Mouse (Mus musculus) embryonic facial prominence, embryonic 14.5 days (tissue): Measurements from ENCODE around the gene H3f3b. TPM values are rescaled to one million over a fixed set of nuclear protein-coding genes. Genes with fewer than 3 reads are reported as not detected.
A peak's percentile ranks its signal among the peaks of the same experiment; 100 is the strongest.

Source experiments
- ATAC-seq: fragments of 200-750 bp; cut with Nextera tagmentation; 2 replicates; pipeline ENCODE4 v1.8.0; 2017; ENCODE audit warnings: low read depth, moderate number of reproducible peaks, moderate TSS enrichment
- DNase-seq: peaks from one replicate; pipeline ENCODE4 v3.0.0-alpha.2; 2015; ENCODE audit warnings: low spot score
- H3K27ac ChIP-seq: fragments of 300-500 bp; sonication (generic); replicated peaks from 2 replicates; pipeline ENCODE4 v1.5.1; 2014; ENCODE audit warnings: low read depth, mild to moderate bottlenecking, low read length, moderate library complexity
- H3K27me3 ChIP-seq: fragments of 300-500 bp; sonication (generic); replicated peaks from 2 replicates; pipeline ENCODE4 v1.6.1; 2014; ENCODE audit warnings: low read length; ENCODE audit not compliant: control insufficient read depth, insufficient read depth
- H3K36me3 ChIP-seq: fragments of 300-500 bp; sonication (generic); 2 replicates; pipeline ENCODE4 v1.6.1; 2014; ENCODE audit warnings: low read length, mixed read lengths; ENCODE audit not compliant: control insufficient read depth, insufficient read depth
- H3K4me1 ChIP-seq: fragments of 300-500 bp; sonication (generic); 2 replicates; pipeline ENCODE4 v1.6.1; 2014; ENCODE audit warnings: antibody characterized with exemption, low read length; ENCODE audit not compliant: control insufficient read depth, insufficient read depth
- H3K4me2 ChIP-seq: fragments of 300-500 bp; sonication (generic); 2 replicates; pipeline ENCODE4 v1.6.1; 2014; ENCODE audit warnings: low read depth, mild to moderate bottlenecking, low read length, moderate library complexity, mixed read lengths
- H3K4me3 ChIP-seq: fragments of 300-500 bp; sonication (generic); 2 replicates; pipeline ENCODE4 v1.5.1; 2014; ENCODE audit warnings: low read depth, mild to moderate bottlenecking, low read length
- H3K9ac ChIP-seq: fragments of 300-500 bp; sonication (generic); 2 replicates; pipeline ENCODE4 v1.6.1; 2014; ENCODE audit warnings: low read depth, mild to moderate bottlenecking, low read length, moderate library complexity, mixed read lengths
- H3K9me3 ChIP-seq: fragments of 300-500 bp; sonication (generic); 2 replicates; pipeline ENCODE4 v1.6.1; 2016; ENCODE audit warnings: low read length; ENCODE audit not compliant: control insufficient read depth
- WGBS: fragments of 180-500 bp; shearing (Covaris S2); extraction: QIAGEN DNeasy Blood & Tissue Kit; methylation state at CpG from one replicate; pipeline ENCODE4 v1.1.7; 2014; 5-methylcytosine and 5-hydroxymethylcytosine counted together
- polyA plus RNA-seq: library from polyadenylated mRNA; unstranded; fragments of >200 nt; fragmentation: Nextera tagmentation; extraction: Ambion mirVana; gene quantifications from 2 replicates; pipeline ENCODE4 v1.2.1, GENCODE M21; 2014

H3f3b gene
- polyA plus RNA-seq, 1 experiment from 2014 or later, result 1,358 TPM

DNA sequence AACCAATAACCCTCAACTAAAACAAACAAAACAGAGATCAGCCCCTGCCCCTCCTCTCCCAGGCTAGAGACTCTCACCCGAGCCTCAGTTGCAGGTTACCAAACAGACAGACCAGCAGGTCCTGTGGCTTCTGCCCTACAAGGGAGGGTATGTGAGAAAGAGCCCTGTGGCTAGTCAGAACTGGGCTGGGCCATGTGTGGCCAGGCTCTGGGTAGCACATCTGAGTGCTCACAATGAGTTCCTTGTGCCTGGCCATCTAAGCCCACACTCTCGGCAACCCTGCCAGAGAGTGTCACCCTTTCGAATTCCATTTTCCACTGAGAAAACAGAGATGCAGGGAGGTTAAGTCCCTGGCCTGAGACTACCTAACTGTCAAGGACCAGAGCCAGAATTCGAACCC lies 35.7 kb downstream of the H3f3b start:
- H3K4me2 ChIP-seq, result no peak overlapping the region
- H3K27me3 ChIP-seq, result no peaks in the 10 kb centered on the region
- 41% methylated on average over 4 of the region's 4 CpGs for WGBS
- ATAC-seq, result no peak
- H3K9ac ChIP-seq, result no peak overlapping the region
- no peak for DNase-seq
- no peak overlapping the region for H3K4me3 ChIP-seq
- H3K27ac ChIP-seq, result no peak overlapping the region
- no peaks in the 10 kb centered on the region for H3K4me1 ChIP-seq
- no peaks in the 10 kb centered on the region for H3K9me3 ChIP-seq
- H3K36me3 ChIP-seq, result no peaks in the 10 kb centered on the region

- 32% methylated on average over 10 of the region's 15 CpGs for WGBS
Measured at GRCm38 (mm10) chr11:115989686-115990085, 38.1 kb downstream of the H3f3b start.

DNA sequence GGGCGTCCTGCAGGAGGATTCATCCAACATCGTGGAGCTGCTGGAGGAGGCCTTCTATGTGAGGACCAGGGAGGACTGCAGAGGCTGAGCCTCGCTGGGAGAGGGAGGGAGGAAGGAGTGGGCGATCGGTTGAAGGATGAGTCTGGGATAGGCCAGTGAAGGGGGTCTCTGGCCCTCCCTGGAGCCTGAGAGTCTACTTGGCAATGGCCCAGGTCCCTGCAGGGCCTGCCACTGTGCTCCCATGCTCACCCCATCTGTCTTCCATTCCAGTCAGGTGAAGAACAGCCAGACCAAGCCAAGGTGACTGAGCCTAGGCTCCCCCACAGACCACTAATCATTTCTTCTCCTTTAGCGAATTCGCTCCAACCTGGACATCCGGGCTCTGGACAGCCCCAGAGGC lies 44.5 kb downstream of the H3f3b start:
- ATAC-seq, result no peak
- WGBS, result 73% methylated on average over 8 of the region's 8 CpGs
- no peak for DNase-seq

More at GRCm38 (mm10) chr11:115989686-115990085, 38.1 kb downstream of the H3f3b start:
- Histone ChIP-seq H3K27ac (no peak overlapping the region), H3K9me3 (no peaks in the 10 kb centered on the region), H3K4me2 (no peak overlapping the region), H3K27me3 (no peaks in the 10 kb centered on the region), H3K9ac (0 out of 2 replicates have a peak overlapping the region, but pooled peaks have one; percentile 25), H3K4me3 (peak overlapping the region; percentile 8; the same call in 1 of the 2 replicates), H3K36me3 (no peaks in the 10 kb centered on the region), H3K4me1 (no peaks in the 10 kb centered on the region)
- DNase-seq (no peak), ATAC-seq (no peak)

GRCm38 (mm10) chr11:115982472-115982871 lies 45.3 kb downstream of the H3f3b start:
- ATAC-seq (no peak), DNase-seq (no peak)
- Histone ChIP-seq H3K27ac (no peak overlapping the region), H3K27me3 (no peaks in the 10 kb centered on the region; the same call in 1 of the 2 replicates), H3K9ac (no peak overlapping the region), H3K4me1 (no peaks in the 10 kb centered on the region), H3K4me3 (no peak overlapping the region), H3K4me2 (no peak overlapping the region), H3K9me3 (no peaks in the 10 kb centered on the region), H3K36me3 (no peaks in the 10 kb centered on the region)
- 90% methylated on average over 15 of the region's 15 CpGs for WGBS

More for the DNA sequence above, 44.5 kb downstream of the H3f3b start:
- Histone ChIP-seq H3K4me1 (no peaks in the 10 kb centered on the region), H3K36me3 (no peaks in the 10 kb centered on the region), H3K9me3 (no peaks in the 10 kb centered on the region), H3K27ac (no peak overlapping the region), H3K4me3 (no peak overlapping the region), H3K27me3 (no peaks in the 10 kb centered on the region), H3K9ac (no peak overlapping the region), H3K4me2 (no peak overlapping the region)

GRCm38 (mm10) chr11:115975544-115975943 lies 52.2 kb downstream of the H3f3b start:
- DNase-seq (no peak), ATAC-seq (no peak)
- H3K36me3 ChIP-seq, result no peaks in the 10 kb centered on the region
- peak overlapping the region; percentile 59 for H3K9ac ChIP-seq
- 0 out of 2 replicates have a peak, but pooled peaks cover 6% of the 10 kb centered on the region for H3K4me1 ChIP-seq
- H3K4me3 ChIP-seq, result peak overlapping the region; percentile 48
- H3K9me3 ChIP-seq, result no peaks in the 10 kb centered on the region
- 30% methylated on average over 12 of the region's 12 CpGs for WGBS
- H3K27me3 ChIP-seq, result peaks cover 24% of the 10 kb centered on the region
- H3K27ac ChIP-seq, result no peak overlapping the region
- peak overlapping the region; percentile 79 for H3K4me2 ChIP-seq

GRCm38 (mm10) chr11:115975083-115975420 lies 52.7 kb downstream of the H3f3b start:
- Histone ChIP-seq H3K4me1 (0 out of 2 replicates have a peak, but pooled peaks cover 6% of the 10 kb centered on the region), H3K27me3 (peaks cover 24% of the 10 kb centered on the region), H3K27ac (peak overlapping the region; percentile 28; the same call in 1 of the 2 replicates), H3K4me3 (peak overlapping the region; percentile 48), H3K9ac (peak overlapping the region; percentile 59), H3K9me3 (no peaks in the 10 kb centered on the region), H3K36me3 (no peaks in the 10 kb centered on the region), H3K4me2 (peak overlapping the region; percentile 79)
- ATAC-seq, result no peak; the same call in 1 of the 2 replicates
- WGBS, result 2% methylated on average over 12 of the region's 18 CpGs
- no peak for DNase-seq

- ATAC-seq (peak; percentile 82), DNase-seq (peak; percentile 73)
- Histone ChIP-seq H3K36me3 (no peaks in the 10 kb centered on the region), H3K27ac (peak within 1 kb of the TSS; percentile 39; the same call in 1 of the 2 replicates), H3K4me2 (peak within 1 kb of the TSS; percentile 79), H3K9me3 (no peaks in the 10 kb centered on the region), H3K4me1 (0 out of 2 replicates have a peak, but pooled peaks cover 6% of the 10 kb centered on the region), H3K4me3 (peak within 1 kb of the TSS; percentile 48), H3K9ac (peak within 1 kb of the TSS; percentile 59), H3K27me3 (peaks cover 24% of the 10 kb centered on the region)
- 10% methylated on average over 46 of the region's 58 CpGs for WGBS
Measured at GRCm38 (mm10) chr11:115974309-115975082, 53.3 kb downstream of the H3f3b start, which contains the start of gene Itgb4. TSS of gene Itgb4 (plus strand) at chr11:115974709.
